Mouse (Mus musculus) spleen, adult 12 weeks (tissue): ENCODE data around the gene Nipbl.

Experiments used
- DNase-seq: peaks from one replicate; pipeline ENCODE4 v3.0.0; 2022; ENCODE audit warnings: low spot score

The Nipbl gene

GRCm38 (mm10) chr15:8416500-8417138, 27.6 kb downstream of the Nipbl start:
- no peak for DNase-seq

- no peak for DNase-seq
These were observed 30.9 kb downstream of the Nipbl start for GRCm38 (mm10) chr15:8413356-8413755.

GRCm38 (mm10) chr15:8411873-8412272, 32.4 kb downstream of the Nipbl start:
- DNase-seq: no peak

GRCm38 (mm10) chr15:8411168-8411837, 33.0 kb downstream of the Nipbl start:
- DNase-seq: no peak

- no peak for DNase-seq
These were observed 37.2 kb downstream of the Nipbl start for GRCm38 (mm10) chr15:8407082-8407481.

- DNase-seq: no peak
These were observed 38.0 kb downstream of the Nipbl start for GRCm38 (mm10) chr15:8406219-8406618.

- no peak for DNase-seq
These were observed 41.7 kb downstream of the Nipbl start for GRCm38 (mm10) chr15:8402591-8402990.

GRCm38 (mm10) chr15:8401536-8401935, 42.7 kb downstream of the Nipbl start:
- DNase-seq: no peak

- DNase-seq: no peak
These were observed 52.5 kb downstream of the Nipbl start for GRCm38 (mm10) chr15:8391764-8392163.

- DNase-seq: no peak
These were observed 62.0 kb downstream of the Nipbl start for GRCm38 (mm10) chr15:8382213-8382612.

GRCm38 (mm10) chr15:8375657-8376056, 68.6 kb downstream of the Nipbl start:
- no peak for DNase-seq

GRCm38 (mm10) chr15:8374724-8375123, 69.5 kb downstream of the Nipbl start:
- no peak for DNase-seq

GRCm38 (mm10) chr15:8347104-8347773, 97.0 kb downstream of the Nipbl start:
- no peak for DNase-seq

GRCm38 (mm10) chr15:8340596-8340995, 103.7 kb downstream of the Nipbl start:
- no peak for DNase-seq

- no peak for DNase-seq
These were observed 112.7 kb downstream of the Nipbl start for GRCm38 (mm10) chr15:8331547-8331946.

- DNase-seq: no peak
These were observed 118.6 kb downstream of the Nipbl start for GRCm38 (mm10) chr15:8325629-8326028.

GRCm38 (mm10) chr15:8324833-8325232, 119.4 kb downstream of the Nipbl start:
- DNase-seq: no peak

GRCm38 (mm10) chr15:8324061-8324460, 120.2 kb downstream of the Nipbl start:
- DNase-seq: no peak

- DNase-seq: no peak
These were observed 122.8 kb downstream of the Nipbl start for GRCm38 (mm10) chr15:8321491-8321890.

GRCm38 (mm10) chr15:8319191-8319590, 125.1 kb downstream of the Nipbl start:
- no peak for DNase-seq

- DNase-seq: no peak
These were observed 126.9 kb downstream of the Nipbl start for GRCm38 (mm10) chr15:8317381-8317780.

- DNase-seq: no peak
These were observed 138.8 kb downstream of the Nipbl start for GRCm38 (mm10) chr15:8305474-8305873.

GRCm38 (mm10) chr15:8302944-8303343, 141.3 kb downstream of the Nipbl start:
- no peak for DNase-seq
